Mouse (Mus musculus) hindbrain, embryonic 16.5 days (tissue): Measurements from ENCODE around the gene Dst. TPM values are rescaled to one million over a fixed set of nuclear protein-coding genes. Genes with fewer than 3 reads are reported as not detected.

ENCODE experiments used
- ATAC-seq: fragments of 200-750 bp; cut with Nextera tagmentation; 2 replicates; pipeline ENCODE4 v1.8.0; 2017; ENCODE audit warnings: moderate TSS enrichment, moderate library complexity
- H3K27ac ChIP-seq: fragments of 300-500 bp; sonication (generic); 2 replicates; pipeline ENCODE4 v1.5.1; 2014; ENCODE audit warnings: low read depth, mild to moderate bottlenecking, control low read depth, low read length, moderate library complexity
- H3K27me3 ChIP-seq: fragments of 300-500 bp; sonication (generic); replicated peaks from 2 replicates; pipeline ENCODE4 v1.6.1; 2014; ENCODE audit warnings: low read length; ENCODE audit not compliant: control insufficient read depth, insufficient read depth
- H3K36me3 ChIP-seq: fragments of 300-500 bp; sonication (generic); 2 replicates; pipeline ENCODE4 v1.6.1; 2014; ENCODE audit warnings: mild to moderate bottlenecking, low read length, moderate library complexity, mixed read lengths; ENCODE audit not compliant: control insufficient read depth, insufficient read depth
- H3K4me1 ChIP-seq: fragments of 300-500 bp; sonication (generic); 2 replicates; pipeline ENCODE4 v1.6.1; 2014; ENCODE audit warnings: low read depth, low read length; ENCODE audit not compliant: control insufficient read depth, insufficient read depth
- H3K4me2 ChIP-seq: fragments of 300-500 bp; sonication (generic); 2 replicates; pipeline ENCODE4 v1.6.1; 2014; ENCODE audit warnings: mild to moderate bottlenecking, low read length, control low read depth, moderate library complexity
- H3K4me3 ChIP-seq: fragments of 300-500 bp; sonication (generic); 2 replicates; pipeline ENCODE4 v1.5.1; 2014; ENCODE audit warnings: mild to moderate bottlenecking, low read length, control low read depth, moderate library complexity
- H3K9ac ChIP-seq: fragments of 300-500 bp; sonication (generic); 2 replicates; pipeline ENCODE4 v1.6.1; 2014; ENCODE audit warnings: low read depth, mild to moderate bottlenecking, control low read depth, low read length, moderate library complexity
- H3K9me3 ChIP-seq: fragments of 300-500 bp; sonication (generic); 2 replicates; pipeline ENCODE4 v1.6.1; 2014; ENCODE audit warnings: mild to moderate bottlenecking, low read length, moderate library complexity; ENCODE audit not compliant: control insufficient read depth
- WGBS: fragments of 180-500 bp; shearing (Covaris S2); extraction: QIAGEN DNeasy Blood & Tissue Kit; methylation state at CpG from one replicate; pipeline ENCODE4 v1.1.7; 2014; 5-methylcytosine and 5-hydroxymethylcytosine counted together
- polyA plus RNA-seq: library from polyadenylated mRNA; unstranded; fragments of >200 nt; fragmentation: Nextera tagmentation; extraction: Ambion mirVana; gene quantifications from 2 replicates; pipeline ENCODE4 v1.2.1, GENCODE M21; 2015

Gene Dst
- polyA plus RNA-seq, 1 experiment from 2014 or later: 38.3 TPM

- Histone ChIP-seq H3K9me3 (no peaks in the 10 kb centered on the region), H3K36me3 (no peaks in the 10 kb centered on the region), H3K27ac (no peak overlapping the region), H3K4me2 (no peak overlapping the region), H3K4me3 (no peak overlapping the region), H3K9ac (no peak overlapping the region), H3K4me1 (no peaks in the 10 kb centered on the region), H3K27me3 (no peaks in the 10 kb centered on the region)
- 64% methylated on average over 6 of the region's 6 CpGs for WGBS
- no peak for ATAC-seq
These were observed 11.9 kb upstream of the Dst start for GRCm38 (mm10) chr1:33896116-33896515.

- 77% methylated on average over 4 of the region's 4 CpGs for WGBS
- no peak overlapping the region for H3K4me3 ChIP-seq
- no peaks in the 10 kb centered on the region for H3K4me1 ChIP-seq
- no peaks in the 10 kb centered on the region for H3K36me3 ChIP-seq
- ATAC-seq: no peak
- H3K27me3 ChIP-seq: no peaks in the 10 kb centered on the region
- H3K9ac ChIP-seq: no peak overlapping the region
- H3K27ac ChIP-seq: no peak overlapping the region
- H3K9me3 ChIP-seq: no peaks in the 10 kb centered on the region
- no peak overlapping the region for H3K4me2 ChIP-seq
These were observed 11.4 kb upstream of the Dst start for GRCm38 (mm10) chr1:33896666-33897065.

GRCm38 (mm10) chr1:33897426-33897825 is 10.6 kb upstream of the Dst start:
- no peak overlapping the region for H3K4me2 ChIP-seq
- H3K9ac ChIP-seq: no peak overlapping the region
- no peaks in the 10 kb centered on the region for H3K4me1 ChIP-seq
- no peaks in the 10 kb centered on the region for H3K27me3 ChIP-seq
- H3K36me3 ChIP-seq: peaks cover 3% of the 10 kb centered on the region; the same call in 1 of the 2 replicates
- no peak overlapping the region for H3K27ac ChIP-seq
- no peak for ATAC-seq
- WGBS: 92% methylated on average over 11 of the region's 11 CpGs
- no peak overlapping the region for H3K4me3 ChIP-seq
- no peaks in the 10 kb centered on the region for H3K9me3 ChIP-seq

- H3K27ac ChIP-seq: no peak overlapping the region
- no peak overlapping the region for H3K9ac ChIP-seq
- 93% methylated on average over 6 of the region's 6 CpGs for WGBS
- no peak overlapping the region for H3K4me2 ChIP-seq
- H3K9me3 ChIP-seq: no peaks in the 10 kb centered on the region
- no peak for ATAC-seq
- peaks cover 6% of the 10 kb centered on the region; the same call in 1 of the 2 replicates for H3K36me3 ChIP-seq
- H3K4me1 ChIP-seq: no peaks in the 10 kb centered on the region
- H3K27me3 ChIP-seq: no peaks in the 10 kb centered on the region
- H3K4me3 ChIP-seq: no peak overlapping the region
These were observed 9.7 kb upstream of the Dst start for GRCm38 (mm10) chr1:33898373-33898772.

- 91% methylated on average over 8 of the region's 8 CpGs for WGBS
- Histone ChIP-seq H3K4me1 (no peaks in the 10 kb centered on the region), H3K36me3 (peaks cover 6% of the 10 kb centered on the region; the same call in 1 of the 2 replicates), H3K4me2 (no peak overlapping the region), H3K27ac (no peak overlapping the region), H3K4me3 (no peak overlapping the region), H3K9ac (no peak overlapping the region), H3K9me3 (no peaks in the 10 kb centered on the region), H3K27me3 (no peaks in the 10 kb centered on the region)
- ATAC-seq: no peak
These were observed 7.8 kb upstream of the Dst start for GRCm38 (mm10) chr1:33900175-33900574.

- no peak for ATAC-seq
- no peak overlapping the region for H3K9ac ChIP-seq
- no peaks in the 10 kb centered on the region for H3K27me3 ChIP-seq
- peaks cover 6% of the 10 kb centered on the region; the same call in 1 of the 2 replicates for H3K36me3 ChIP-seq
- H3K9me3 ChIP-seq: no peaks in the 10 kb centered on the region
- 36% methylated on average over 9 of the region's 9 CpGs for WGBS
- no peak overlapping the region for H3K4me3 ChIP-seq
- H3K27ac ChIP-seq: no peak overlapping the region
- H3K4me1 ChIP-seq: peaks cover 9% of the 10 kb centered on the region
- no peak overlapping the region for H3K4me2 ChIP-seq
These were observed 4.4 kb upstream of the Dst start for GRCm38 (mm10) chr1:33903587-33903986.

GRCm38 (mm10) chr1:33906216-33906615 is 1.8 kb upstream of the Dst start:
- Histone ChIP-seq H3K4me1 (peaks cover 23% of the 10 kb centered on the region), H3K27ac (no peak overlapping the region), H3K9me3 (no peaks in the 10 kb centered on the region), H3K4me3 (peak overlapping the region; percentile 75), H3K27me3 (no peaks in the 10 kb centered on the region), H3K9ac (peak overlapping the region; percentile 51; the same call in 1 of the 2 replicates), H3K4me2 (peak overlapping the region; percentile 79), H3K36me3 (peaks cover 6% of the 10 kb centered on the region; the same call in 1 of the 2 replicates)
- WGBS: 24% methylated on average over 10 of the region's 10 CpGs
- ATAC-seq: no peak

- H3K27me3 ChIP-seq: no peaks in the 10 kb centered on the region
- peak; percentile 34 for ATAC-seq
- peak overlapping the region; percentile 75 for H3K4me3 ChIP-seq
- peaks cover 23% of the 10 kb centered on the region for H3K4me1 ChIP-seq
- peak overlapping the region; percentile 86 for H3K9ac ChIP-seq
- H3K9me3 ChIP-seq: no peaks in the 10 kb centered on the region
- peak overlapping the region; percentile 90 for H3K27ac ChIP-seq
- H3K36me3 ChIP-seq: peaks cover 5% of the 10 kb centered on the region; the same call in 1 of the 2 replicates
- WGBS: under 1% methylated on average over 20 of the region's 20 CpGs
- H3K4me2 ChIP-seq: peak overlapping the region; percentile 79
These were observed 1.1 kb upstream of the Dst start for GRCm38 (mm10) chr1:33906927-33907326.

GRCm38 (mm10) chr1:33907421-33908190 is 419 bp upstream of the Dst start, which contains the start of gene Bend6:
TSS of gene Bend6 (minus strand) at chr1:33907816.
- ATAC-seq: peak; percentile 90
- peak within 1 kb of the TSS; percentile 75 for H3K4me3 ChIP-seq
- peak within 1 kb of the TSS; percentile 86 for H3K9ac ChIP-seq
- H3K27ac ChIP-seq: peak within 1 kb of the TSS; percentile 90
- H3K27me3 ChIP-seq: no peaks in the 10 kb centered on the region
- H3K9me3 ChIP-seq: no peaks in the 10 kb centered on the region
- H3K4me1 ChIP-seq: peaks cover 23% of the 10 kb centered on the region
- WGBS: under 1% methylated on average over 49 of the region's 110 CpGs
- peak within 1 kb of the TSS; percentile 79 for H3K4me2 ChIP-seq
- 0 out of 2 replicates have a peak, but pooled peaks cover 1% of the 10 kb centered on the region for H3K36me3 ChIP-seq
